ENCODE assay signal across 11 mouse cellular contexts in genomic region chr8:122330446-122331133, GRCm38 (mm10). TPM values are rescaled to one million over a fixed set of nuclear protein-coding genes. Genes with fewer than 3 reads are reported as not detected.
DNase-seq lines count a peak whose midpoint lies in the region; ATAC-seq and TF ChIP-seq lines count a peak whose summit lies in the region.
"Had no signal": no experiment of that assay in that cellular context is flagged by ENCODE, and none has a peak within 500 bp of the region (broad histone marks: within the 10 kb centered on the region; RNA-seq: fewer than 3 reads in every experiment).

No protein-coding gene starts in this region.

- H3K4me2 ChIP-seq in lung, embryonic 15.5 days: no peak overlapping the region
- no peak overlapping the region for H3K4me2 ChIP-seq in midbrain, embryonic 16.5 days (ENCODE audit: low read length)

- no peaks in the 10 kb centered on the region for H3K36me3 ChIP-seq in heart, adult 2 months (ENCODE audit: control insufficient read depth, insufficient read depth, low read length)
- peaks cover 4% of the 10 kb centered on the region for H3K36me3 ChIP-seq in lung, embryonic 15.5 days
- H3K36me3 ChIP-seq in limb, embryonic 10.5 days: peaks cover 6% of the 10 kb centered on the region; the same call in 1 of the 2 replicates
- H3K36me3 ChIP-seq in midbrain, embryonic 16.5 days (ENCODE audit: control insufficient read depth, insufficient read depth, low read length): no peaks in the 10 kb centered on the region

- no peak for TF ChIP-seq CTCF in heart, adult 2 months (IDR thresholded peaks at IDR 0.05)

- H3K27ac ChIP-seq in heart, adult 2 months: peak overlapping the region; percentile 60
- peak overlapping the region; percentile 71 for H3K27ac ChIP-seq in lung, embryonic 15.5 days
- H3K27ac ChIP-seq in limb, embryonic 10.5 days: peak overlapping the region; percentile 32; the same call in 1 of the 2 replicates
- H3K27ac ChIP-seq in midbrain, embryonic 16.5 days (ENCODE audit: low read length): peak overlapping the region; percentile 2; the same call in 1 of the 2 replicates

- intact Hi-C loops in heart, adult 2 months (cut with DNase I): loop anchor here (10.0 kb wide), 1 partner anchor 356 kb away; no protein-coding TSS in a partner anchor
- intact Hi-C loops in heart, postnatal 14 days (cut with DNase I): loop anchor here (5.0 kb wide), 1 partner anchor 353 kb away; no protein-coding TSS in a partner anchor

- H3K79me2 ChIP-seq in heart, adult 2 months (replicated peaks; ENCODE audit: control insufficient read depth, insufficient read depth, low read length): no peaks in the 10 kb centered on the region

- H3K9ac ChIP-seq in heart, adult 2 months (ENCODE audit: low read depth, low read length): no peak overlapping the region
- peak overlapping the region; percentile 10; the same call in 1 of the 2 replicates for H3K9ac ChIP-seq in lung, embryonic 15.5 days
- no peak overlapping the region for H3K9ac ChIP-seq in midbrain, embryonic 16.5 days (ENCODE audit: low read depth, low read length)

- TF ChIP-seq EP300 in heart, adult 2 months (IDR thresholded peaks at IDR 0.05; ENCODE audit: insufficient read depth, low read depth, low read length): no peak

- DNase-seq in heart, adult 2 months: no peak
- no peak for DNase-seq in heart, postnatal 14 days
- no peak for DNase-seq in lung, postnatal 36 days
- DNase-seq in limb, embryonic 10.5 days (ENCODE audit: low spot score): no peak
- no peak for DNase-seq in ovary, adult 18-20 months (ENCODE audit: low spot score)
- DNase-seq in gastrocnemius, adult 18-20 months (ENCODE audit: low spot score): no peak

- no peaks in the 10 kb centered on the region for H3K9me3 ChIP-seq in lung, embryonic 15.5 days
- H3K9me3 ChIP-seq in limb, embryonic 10.5 days (replicated peaks): no peaks in the 10 kb centered on the region
- H3K9me3 ChIP-seq in midbrain, embryonic 16.5 days (replicated peaks; ENCODE audit: control insufficient read depth, low read length, poor library complexity, severe bottlenecking): no peaks in the 10 kb centered on the region

- ATAC-seq in lung, embryonic 15.5 days (ENCODE audit: borderline replicate concordance, extremely low read depth, low FRiP score, low TSS enrichment): no peak; the same call in 1 of the 2 replicates
- no peak for ATAC-seq in midbrain, embryonic 16.5 days

- H3K27me3 ChIP-seq in heart, adult 2 months (ENCODE audit: control insufficient read depth, insufficient read depth, low read length): no peaks in the 10 kb centered on the region
- peaks cover 16% of the 10 kb centered on the region; the same call in 1 of the 2 replicates for H3K27me3 ChIP-seq in lung, embryonic 15.5 days
- peaks cover 30% of the 10 kb centered on the region for H3K27me3 ChIP-seq in limb, embryonic 10.5 days (ENCODE audit: low read depth, poor library complexity, severe bottlenecking)
- H3K27me3 ChIP-seq in midbrain, embryonic 16.5 days (ENCODE audit: control insufficient read depth, insufficient read depth, low read depth, low read length): peaks cover 17% of the 10 kb centered on the region

- WGBS in heart, adult 2 months: 36% methylated on average over 12 of the region's 12 CpGs
- 68% methylated on average over 12 of the region's 12 CpGs for whole genome bisulfite sequencing in lung, embryonic 15.5 days
- 80% methylated on average over 12 of the region's 12 CpGs for WGBS in limb, embryonic 10.5 days
- 72% methylated on average over 12 of the region's 12 CpGs for WGBS in midbrain, embryonic 16.5 days

- peaks cover 14% of the 10 kb centered on the region for H3K4me1 ChIP-seq in heart, adult 2 months (ENCODE audit: control insufficient read depth, insufficient read depth, low read length)
- peaks cover 42% of the 10 kb centered on the region for H3K4me1 ChIP-seq in lung, embryonic 15.5 days
- H3K4me1 ChIP-seq in limb, embryonic 10.5 days: peaks cover 36% of the 10 kb centered on the region
- peaks cover 14% of the 10 kb centered on the region for H3K4me1 ChIP-seq in midbrain, embryonic 16.5 days (ENCODE audit: control insufficient read depth, insufficient read depth, low read length)

- no peak overlapping the region for H3K4me3 ChIP-seq in heart, adult 2 months
- H3K4me3 ChIP-seq in lung, embryonic 15.5 days: no peak overlapping the region
- H3K4me3 ChIP-seq in limb, embryonic 10.5 days: no peak overlapping the region
- no peak overlapping the region for H3K4me3 ChIP-seq in midbrain, embryonic 16.5 days (ENCODE audit: low read depth, low read length)

- TF ChIP-seq POLR2A in heart, adult 2 months (IDR thresholded peaks at IDR 0.05; ENCODE audit: insufficient read depth, low read depth, low read length): no peak

RNA-seq across cellular contexts. Expression of gene Trhr2, which starts 30.0 kb away (rescaled TPM):
- total RNA-seq in heart, adult 2 months (2021): not detected
- polyA plus RNA-seq in heart, adult 2 months (2012; rRNA removed): not detected in 2 replicates
- not detected for total RNA-seq in heart, postnatal 14 days (2021)
- not detected in 2 replicates for polyA plus RNA-seq in lung, embryonic 15.5 days (2015; fragmentation: Nextera tagmentation; extraction: Ambion mirVana)
- not detected in 2 replicates for polyA plus RNA-seq in limb, embryonic 10.5 days (2016; fragmentation: Nextera tagmentation; extraction: Ambion mirVana)
- polyA plus RNA-seq in midbrain, embryonic 16.5 days (2015; fragmentation: Nextera tagmentation; extraction: Ambion mirVana): 0.26 TPM in 1 of 2 replicates, not detected in the other
- not detected for total RNA-seq in gastrocnemius, adult 18-20 months (2021)
- total RNA-seq: hematopoietic stem cell, adult 5-6 weeks had no signal
- polyA plus RNA-seq: embryonic facial prominence, embryonic 11.5 days; neural tube, embryonic 11.5 days had no signal

RNA-seq across cellular contexts. Expression of gene Zc3h18, which starts 45.8 kb away (rescaled TPM):
- 10 to 100 TPM; 21.8 to 22.1 TPM for total RNA-seq in heart, adult 2 months (2021)
- 11.2 and 15.8 TPM in 2 replicates for polyA plus RNA-seq in heart, adult 2 months (2012; rRNA removed)
- 10 to 100 TPM; 22.4 to 22.8 TPM for total RNA-seq in heart, postnatal 14 days (2021)
- 53.3 and 55.1 TPM in 2 replicates for polyA plus RNA-seq in lung, embryonic 15.5 days (2015; fragmentation: Nextera tagmentation; extraction: Ambion mirVana)
- 84.2 and 86.1 TPM in 2 replicates for polyA plus RNA-seq in limb, embryonic 10.5 days (2016; fragmentation: Nextera tagmentation; extraction: Ambion mirVana)
- polyA plus RNA-seq in midbrain, embryonic 16.5 days (2015; fragmentation: Nextera tagmentation; extraction: Ambion mirVana): 30.8 and 37.7 TPM in 2 replicates
- total RNA-seq in gastrocnemius, adult 18-20 months (2021): 10 to 100 TPM; 26.5 to 27.9 TPM

RNA-seq across cellular contexts. Expression of gene Zfpm1, which starts 48.6 kb away (rescaled TPM):
- total RNA-seq in heart, adult 2 months (2021): 10 to 100 TPM; 21.2 to 24.6 TPM
- 20.0 and 20.9 TPM in 2 replicates for polyA plus RNA-seq in heart, adult 2 months (2012; rRNA removed)
- total RNA-seq in heart, postnatal 14 days (2021): 10 to 100 TPM; 25.5 to 26.9 TPM
- 1.3 and 1.6 TPM in 2 replicates for polyA plus RNA-seq in lung, embryonic 15.5 days (2015; fragmentation: Nextera tagmentation; extraction: Ambion mirVana)
- polyA plus RNA-seq in limb, embryonic 10.5 days (2016; fragmentation: Nextera tagmentation; extraction: Ambion mirVana): 1.3 and 1.5 TPM in 2 replicates
- polyA plus RNA-seq in midbrain, embryonic 16.5 days (2015; fragmentation: Nextera tagmentation; extraction: Ambion mirVana): 0.77 and 1.2 TPM in 2 replicates
- total RNA-seq in gastrocnemius, adult 18-20 months (2021): 1 to 10 TPM; 6.6 to 7.5 TPM

Comparison
In these comparisons a context has a peak if more than half of its experiments do, and no peak if none do; other contexts are left out.
1. H3K27ac ChIP-seq: peak in every context shown above with its lines; median percentile 71 in lung, embryonic 15.5 days; 60 in heart, adult 2 months; 32 in limb, embryonic 10.5 days; 2 in midbrain, embryonic 16.5 days.